Mouse (Mus musculus) C2C12 (cell line): ENCODE data around the gene Cdsn.

ENCODE experiments used
- CTCF ChIP-seq: IDR thresholded peaks from one replicate; pipeline ENCODE4 v1.5.1; 2011; ENCODE audit not compliant: control insufficient read depth, insufficient read depth, insufficient read length
- USF1 ChIP-seq: IDR thresholded peaks from one replicate; pipeline ENCODE4 v1.6.1; 2011; ENCODE audit warnings: low read depth, mild to moderate bottlenecking, control low read depth, moderate library complexity

DNA sequence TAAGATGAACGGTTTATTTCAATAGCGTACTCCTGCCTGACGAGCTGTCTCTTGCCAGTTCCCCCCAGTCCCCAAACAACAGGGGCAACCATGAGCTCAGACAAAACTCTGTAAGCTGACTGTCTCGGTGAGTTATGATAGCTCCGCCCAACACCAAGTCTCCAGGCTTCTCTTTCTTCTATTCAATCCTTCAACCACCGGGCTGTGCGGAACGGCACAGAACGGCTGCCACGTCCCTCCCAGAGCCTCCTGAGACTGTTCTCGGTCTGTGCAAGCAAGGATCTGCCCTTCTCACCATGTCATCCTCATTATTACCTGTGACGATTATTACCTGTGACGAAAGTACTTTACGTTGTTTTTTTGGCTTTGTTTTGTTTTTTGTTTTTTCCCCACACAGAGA is 18.9 kb downstream of the Cdsn start:
- TF ChIP-seq CTCF (no peak), USF1 (no peak)
